Mouse (Mus musculus) hindbrain, embryonic 14.5 days (tissue): ENCODE results near the gene Rangap1. TPM values are rescaled to one million over a fixed set of nuclear protein-coding genes. Genes with fewer than 3 reads are reported as not detected.
"Not testable (repeated sequence)": the region's sequence is repeated elsewhere in the genome, so short reads cannot be mapped to it uniquely, and the experiment has no call there.

Source experiments
- ATAC-seq: fragments of 200-750 bp; cut with Nextera tagmentation; 2 replicates; pipeline ENCODE4 v1.8.0; 2017; ENCODE audit warnings: moderate number of reproducible peaks, mild to moderate bottlenecking, moderate TSS enrichment, moderate library complexity; ENCODE audit not compliant: low FRiP score
- DNase-seq: peaks from one replicate; pipeline ENCODE4 v3.0.0-alpha.2; 2015; ENCODE audit warnings: low spot score
- H3K27ac ChIP-seq: fragments of 300-500 bp; sonication (generic); 2 replicates; pipeline ENCODE4 v1.5.1; 2014; ENCODE audit warnings: mild to moderate bottlenecking, moderate library complexity
- H3K27me3 ChIP-seq: fragments of 300-500 bp; sonication (generic); 2 replicates; pipeline ENCODE4 v1.6.1; 2014; ENCODE audit warnings: mild to moderate bottlenecking, low read length, mixed read lengths; ENCODE audit not compliant: control insufficient read depth, insufficient read depth
- H3K36me3 ChIP-seq: fragments of 300-500 bp; sonication (generic); replicated peaks from 2 replicates; pipeline ENCODE4 v1.6.1; 2014; ENCODE audit not compliant: control insufficient read depth, insufficient read depth
- H3K4me1 ChIP-seq: fragments of 300-500 bp; sonication (generic); replicated peaks from 2 replicates; pipeline ENCODE4 v1.6.1; 2014; ENCODE audit warnings: antibody characterized with exemption, low read length, mixed read lengths; ENCODE audit not compliant: control insufficient read depth, insufficient read depth
- H3K4me2 ChIP-seq: fragments of 300-500 bp; sonication (generic); replicated peaks from 2 replicates; pipeline ENCODE4 v1.6.1; 2014; ENCODE audit warnings: mild to moderate bottlenecking, moderate library complexity
- H3K4me3 ChIP-seq: fragments of 300-500 bp; sonication (generic); replicated peaks from 2 replicates; pipeline ENCODE4 v1.5.1; 2014; ENCODE audit warnings: mild to moderate bottlenecking, low read length
- H3K9ac ChIP-seq: fragments of 300-500 bp; sonication (generic); 2 replicates; pipeline ENCODE4 v1.6.1; 2014
- H3K9me3 ChIP-seq: fragments of 300-500 bp; sonication (generic); 2 replicates; pipeline ENCODE4 v1.6.1; 2016; ENCODE audit warnings: low read length; ENCODE audit not compliant: control insufficient read depth
- WGBS: fragments of 180-500 bp; shearing (Covaris S2); extraction: QIAGEN DNeasy Blood & Tissue Kit; methylation state at CpG from one replicate; pipeline ENCODE4 v1.1.7; 2014; 5-methylcytosine and 5-hydroxymethylcytosine counted together
- polyA plus RNA-seq: library from polyadenylated mRNA; unstranded; fragments of >200 nt; fragmentation: Nextera tagmentation; extraction: Ambion mirVana; gene quantifications from 2 replicates; pipeline ENCODE4 v1.2.1, GENCODE M21; 2014

Rangap1 gene
- polyA plus RNA-seq, 1 experiment from 2014 or later: 117 TPM

DNA sequence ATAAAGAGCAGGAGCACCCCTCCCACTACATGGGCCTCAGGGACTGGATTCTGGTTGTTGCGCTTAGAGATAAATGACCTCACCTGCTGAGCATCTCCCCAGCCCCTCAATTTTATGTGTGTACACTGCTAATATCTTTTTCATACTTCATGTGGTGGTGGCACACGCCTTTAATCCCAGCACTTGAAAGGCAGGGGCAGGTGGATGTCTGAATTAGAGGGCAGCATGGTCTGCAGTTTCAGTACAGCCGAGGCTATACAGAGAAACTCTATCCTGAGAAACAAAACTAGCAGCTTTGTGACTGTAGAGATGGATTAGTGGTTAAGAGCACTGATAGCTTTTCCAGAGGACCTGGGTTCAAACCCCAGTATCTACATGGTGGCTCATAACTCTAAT, 42.2 kb downstream of the Rangap1 start:
- Histone ChIP-seq H3K4me2 (no peak overlapping the region), H3K9me3 (no peaks in the 10 kb centered on the region), H3K27me3 (no peaks in the 10 kb centered on the region), H3K27ac (no peak overlapping the region), H3K36me3 (peaks cover 57% of the 10 kb centered on the region), H3K4me1 (no peaks in the 10 kb centered on the region), H3K4me3 (no peak overlapping the region), H3K9ac (no peak overlapping the region)
- WGBS: 83% methylated on average over 3 of the region's 3 CpGs
- DNase-seq: no peak
- no peak for ATAC-seq

DNA sequence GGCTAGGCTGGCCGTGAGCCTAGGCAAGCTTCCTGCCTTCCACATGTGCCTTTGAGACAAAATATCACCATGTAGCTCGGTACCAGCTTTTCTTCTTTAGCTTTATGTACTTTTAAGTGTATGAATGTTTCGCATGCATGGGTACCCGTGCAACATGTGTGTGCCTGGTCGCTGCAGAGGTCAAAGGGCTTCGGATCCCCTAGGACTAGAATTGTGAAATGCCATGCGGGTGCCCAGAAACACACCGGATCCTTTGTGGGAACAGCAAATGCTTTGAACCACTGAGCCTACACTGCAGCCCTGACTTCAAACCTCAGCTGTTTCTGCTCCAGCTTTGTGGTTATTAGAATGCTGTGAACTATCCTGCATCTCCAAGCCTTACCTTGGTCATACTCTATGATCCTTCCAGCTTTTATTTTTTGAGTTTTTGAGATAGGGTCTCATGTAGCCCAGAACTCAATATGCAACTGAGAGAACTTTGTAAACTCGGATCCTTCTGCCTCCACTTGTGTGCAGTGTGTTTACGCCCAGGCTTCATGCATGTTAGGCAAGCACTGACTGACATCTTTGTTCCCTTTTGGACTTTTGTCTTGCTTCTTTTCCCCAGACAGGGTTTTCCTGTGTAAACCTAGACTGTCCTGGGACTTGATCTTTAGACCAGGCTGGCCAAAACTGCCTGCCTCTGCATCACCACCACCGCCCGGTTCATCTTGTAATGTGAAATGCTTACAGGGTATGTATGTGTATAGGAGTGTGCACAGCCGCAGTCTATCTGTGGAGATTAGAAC, 42.8 kb downstream of the Rangap1 start:
- H3K4me1 ChIP-seq: no peaks in the 10 kb centered on the region
- DNase-seq: no peak
- H3K27me3 ChIP-seq: no peaks in the 10 kb centered on the region
- WGBS: 87% methylated on average over 13 of the region's 13 CpGs
- H3K36me3 ChIP-seq: peaks cover 51% of the 10 kb centered on the region
- no peak for ATAC-seq
- H3K27ac ChIP-seq: no peak overlapping the region
- no peak overlapping the region for H3K9ac ChIP-seq
- H3K4me2 ChIP-seq: no peak overlapping the region
- H3K4me3 ChIP-seq: no peak overlapping the region
- H3K9me3 ChIP-seq: no peaks in the 10 kb centered on the region

DNA sequence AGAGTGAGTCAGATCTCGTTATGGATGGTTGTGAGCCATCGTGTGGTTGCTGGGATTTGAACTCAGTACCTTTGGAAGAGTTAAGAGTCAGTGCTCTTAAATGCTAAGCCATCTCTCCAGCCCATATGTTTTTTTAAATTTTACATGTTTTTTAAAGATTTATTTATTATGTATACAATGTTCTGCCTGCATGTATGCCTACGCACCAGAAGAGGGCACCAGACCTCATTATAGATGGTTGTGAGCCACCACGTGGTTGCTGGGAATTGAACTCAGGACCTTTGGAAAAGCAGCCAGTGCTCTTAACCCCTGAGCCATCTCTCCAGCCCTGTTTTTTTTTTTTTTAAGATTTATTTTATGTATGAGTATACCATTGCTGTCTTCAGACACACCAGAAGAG, 44.0 kb downstream of the Rangap1 start:
- H3K4me1 ChIP-seq, H3K27me3 ChIP-seq, ATAC-seq, H3K9ac ChIP-seq, DNase-seq, H3K4me2 ChIP-seq, H3K4me3 ChIP-seq, H3K27ac ChIP-seq, H3K9me3 ChIP-seq: not testable (repeated sequence)
- WGBS: 77% methylated on average over 4 of the region's 4 CpGs
- H3K36me3 ChIP-seq: peaks cover 42% of the 10 kb centered on the region

DNA sequence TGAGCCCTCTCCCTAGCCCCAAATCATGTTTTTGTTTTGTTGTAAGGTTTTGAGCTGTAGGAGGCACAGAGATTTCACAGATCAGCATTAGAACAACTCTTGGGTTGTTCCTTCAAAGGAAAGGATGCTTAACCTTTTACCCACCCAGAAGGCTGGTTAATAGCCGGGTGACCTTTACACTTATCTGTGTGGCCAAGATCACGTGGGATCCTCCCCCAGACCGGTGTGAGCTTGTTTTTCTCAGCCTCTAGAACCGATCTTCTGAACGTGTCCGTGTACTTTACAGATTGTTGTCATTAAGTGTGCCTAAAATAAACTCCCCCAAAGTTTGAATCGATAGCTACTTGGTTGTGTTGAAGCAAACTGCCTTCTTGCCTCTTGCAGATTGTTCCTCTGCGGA, 44.7 kb downstream of the Rangap1 start:
- H3K4me3 ChIP-seq: no peak overlapping the region
- H3K27ac ChIP-seq: no peak overlapping the region
- H3K27me3 ChIP-seq: peaks cover 2% of the 10 kb centered on the region; the same call in 1 of the 2 replicates
- no peak overlapping the region for H3K9ac ChIP-seq
- WGBS: 87% methylated on average over 8 of the region's 8 CpGs
- ATAC-seq (no peak), DNase-seq (no peak)
- H3K4me2 ChIP-seq: no peak overlapping the region
- no peaks in the 10 kb centered on the region for H3K4me1 ChIP-seq
- peaks cover 35% of the 10 kb centered on the region for H3K36me3 ChIP-seq
- no peaks in the 10 kb centered on the region for H3K9me3 ChIP-seq

DNA sequence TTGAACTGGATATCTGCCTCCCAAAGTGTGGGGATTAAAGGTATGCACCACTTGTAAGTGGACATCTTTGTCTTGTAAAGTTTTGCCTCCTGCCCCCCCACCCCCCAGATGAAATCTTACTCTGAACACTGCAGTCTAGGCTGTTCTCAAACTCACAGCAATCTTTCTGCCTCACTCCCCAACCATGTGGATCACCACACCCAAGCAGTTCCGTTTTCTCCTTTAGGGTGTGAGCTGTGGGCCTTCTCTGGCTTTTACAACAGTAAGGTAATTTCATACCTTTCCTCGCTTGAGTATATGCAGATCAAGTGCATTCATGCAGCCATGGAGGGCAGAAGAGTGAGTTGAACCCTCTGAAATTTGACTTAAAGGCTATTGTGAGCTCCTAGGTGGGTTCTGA, 45.2 kb downstream of the Rangap1 start:
- Histone ChIP-seq H3K4me3 (no peak overlapping the region), H3K27ac (no peak overlapping the region), H3K4me2 (no peak overlapping the region), H3K4me1 (no peaks in the 10 kb centered on the region), H3K36me3 (peaks cover 30% of the 10 kb centered on the region), H3K9me3 (no peaks in the 10 kb centered on the region), H3K27me3 (peaks cover 5% of the 10 kb centered on the region; the same call in 1 of the 2 replicates), H3K9ac (no peak overlapping the region)
- DNase-seq (no peak), ATAC-seq (no peak)
- WGBS: 68% methylated on average over 2 of the region's 2 CpGs

DNA sequence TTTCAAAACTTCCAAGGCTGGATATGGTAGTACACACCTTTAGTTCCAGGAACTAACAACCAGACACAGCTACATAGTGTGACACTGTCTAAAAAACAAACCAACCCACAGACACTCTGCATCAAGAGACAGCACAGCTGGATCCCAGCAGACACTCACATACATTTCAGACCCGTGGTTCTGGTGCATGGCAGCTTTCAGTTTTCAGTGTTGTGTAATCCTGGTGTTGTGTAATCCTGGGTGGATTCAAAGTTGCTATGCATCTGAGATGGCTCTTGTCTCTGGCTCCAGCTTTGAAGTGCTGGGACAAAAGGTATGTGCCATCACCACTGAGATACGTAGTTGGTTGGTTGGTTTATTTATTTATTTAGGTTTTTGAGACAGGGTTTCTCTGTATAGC, 46.8 kb downstream of the Rangap1 start:
- DNase-seq (no peak), ATAC-seq (no peak)
- H3K4me2 ChIP-seq: no peak overlapping the region
- no peak overlapping the region for H3K4me3 ChIP-seq
- 72% methylated on average over 2 of the region's 2 CpGs for WGBS
- H3K9ac ChIP-seq: no peak overlapping the region
- H3K4me1 ChIP-seq: peaks cover 10% of the 10 kb centered on the region; the same call in 1 of the 2 replicates
- no peak overlapping the region for H3K27ac ChIP-seq
- H3K9me3 ChIP-seq: no peaks in the 10 kb centered on the region
- peaks cover 20% of the 10 kb centered on the region for H3K27me3 ChIP-seq
- peaks cover 14% of the 10 kb centered on the region; the same call in 1 of the 2 replicates for H3K36me3 ChIP-seq

DNA sequence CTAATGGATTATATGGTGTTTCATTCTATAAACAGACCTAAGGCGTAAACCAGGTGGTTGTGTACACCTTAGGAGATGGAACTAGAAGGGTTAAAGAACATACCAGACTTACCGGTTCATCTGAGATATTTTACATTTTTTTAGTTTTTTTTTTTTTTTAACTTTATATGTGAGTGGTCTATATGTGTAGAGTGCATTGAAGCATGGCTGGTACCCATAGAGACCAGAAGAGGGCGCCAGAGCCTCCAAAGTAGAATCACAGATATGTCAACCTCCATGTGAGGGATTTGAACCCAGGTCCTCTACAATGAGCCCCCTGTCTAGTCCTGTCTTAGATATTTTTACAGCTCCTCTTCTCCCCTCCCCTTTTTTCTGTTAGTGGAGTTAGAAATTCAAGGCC, 47.5 kb downstream of the Rangap1 start:
- Histone ChIP-seq H3K4me2 (no peak overlapping the region), H3K27me3 (peaks cover 26% of the 10 kb centered on the region), H3K9ac (no peak overlapping the region), H3K4me3 (no peak overlapping the region), H3K4me1 (peaks cover 16% of the 10 kb centered on the region; the same call in 1 of the 2 replicates), H3K27ac (no peak overlapping the region), H3K36me3 (peaks cover 7% of the 10 kb centered on the region; the same call in 1 of the 2 replicates), H3K9me3 (no peaks in the 10 kb centered on the region)
- ATAC-seq (no peak), DNase-seq (peak; percentile 31)
- 51% methylated on average over 3 of the region's 3 CpGs for WGBS

DNA sequence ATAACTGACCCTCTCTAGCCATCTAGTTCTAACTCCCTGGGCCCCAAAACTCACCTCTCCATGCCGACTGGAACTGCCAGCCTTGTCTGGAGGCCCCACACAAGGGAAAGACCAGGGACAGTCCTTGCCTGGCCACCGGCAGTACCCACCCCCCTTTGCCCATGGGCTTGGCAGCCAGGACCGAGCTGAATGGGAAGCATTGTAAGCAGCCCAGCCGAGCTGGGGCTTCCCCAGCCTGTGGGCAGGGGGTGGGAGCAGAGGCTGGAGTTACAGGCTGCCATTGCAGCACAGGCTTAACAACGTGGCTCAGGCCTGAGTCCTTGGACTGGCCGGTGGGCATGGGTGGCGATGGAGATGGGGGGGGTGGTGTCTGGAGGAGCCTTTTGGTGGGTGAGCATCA, 48.2 kb downstream of the Rangap1 start, which contains the start of gene Chadl:
Gene Chadl, minus strand, starts transcription at position 113 of the 400 bp plus-strand sequence.
- H3K4me1 ChIP-seq: peaks cover 17% of the 10 kb centered on the region; the same call in 1 of the 2 replicates
- H3K27ac ChIP-seq: peak within 1 kb of the TSS; percentile 39; the same call in 1 of the 2 replicates
- no peaks in the 10 kb centered on the region for H3K9me3 ChIP-seq
- H3K4me3 ChIP-seq: no peak within 1 kb of the TSS
- 0 out of 2 replicates have a peak within 1 kb of the TSS, but pooled peaks have one; percentile 15 for H3K4me2 ChIP-seq
- 52% methylated on average over 7 of the region's 7 CpGs for WGBS
- no peak for DNase-seq
- H3K9ac ChIP-seq: no peak within 1 kb of the TSS
- H3K36me3 ChIP-seq: 0 out of 2 replicates have a peak, but pooled peaks cover under 1% of the 10 kb centered on the region
- ATAC-seq: peak; percentile 39; the same call in 1 of the 2 replicates
- H3K27me3 ChIP-seq: peaks cover 33% of the 10 kb centered on the region

DNA sequence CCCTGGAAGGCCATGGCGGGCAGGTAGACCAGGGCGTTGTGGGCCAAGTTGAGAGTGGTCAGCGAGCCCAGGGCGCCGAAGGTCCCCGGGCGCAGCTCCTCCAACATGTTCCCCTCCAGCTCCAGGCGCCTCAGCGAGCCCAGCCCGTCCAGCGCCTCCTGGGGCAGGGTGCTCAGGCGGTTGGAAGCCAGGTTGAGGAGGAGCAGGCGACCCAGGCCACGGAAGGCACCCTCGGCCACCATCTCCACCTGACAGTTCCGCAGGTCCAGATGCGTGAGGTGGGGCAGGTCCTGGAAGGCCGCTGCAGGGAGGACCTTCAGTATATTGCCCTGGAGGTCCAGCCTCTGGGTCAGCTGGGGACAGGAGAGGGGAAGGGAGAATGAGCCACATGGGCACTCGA, 50.4 kb downstream of the Rangap1 start:
- Histone ChIP-seq H3K27me3 (peaks cover 40% of the 10 kb centered on the region), H3K4me3 (peak overlapping the region; percentile 56)
- ATAC-seq: no peak

More for the DNA sequence above, 50.4 kb downstream of the Rangap1 start:
- Histone ChIP-seq H3K9ac (peak overlapping the region; percentile 83), H3K4me1 (peaks cover 17% of the 10 kb centered on the region; the same call in 1 of the 2 replicates), H3K36me3 (no peaks in the 10 kb centered on the region), H3K4me2 (peak overlapping the region; percentile 95), H3K27ac (peak overlapping the region; percentile 5; the same call in 1 of the 2 replicates), H3K9me3 (no peaks in the 10 kb centered on the region)
- no peak for DNase-seq
- 30% methylated on average over 14 of the region's 19 CpGs for WGBS
